Mouse (Mus musculus) MEL (cell line): ENCODE results near the gene Cyren. TPM values are rescaled to one million over a fixed set of nuclear protein-coding genes. Genes with fewer than 3 reads are reported as not detected.

Experiments
- DNase-seq: peaks from one replicate; pipeline ENCODE4 v3.0.0; 2011; ENCODE audit warnings: low read depth, low spot score
- H3K27ac ChIP-seq: 2 replicates; pipeline ENCODE4 v1.5.1; 2012; ENCODE audit warnings: low read depth, mild to moderate bottlenecking, control low read depth, low read length, moderate library complexity; ENCODE audit not compliant: control insufficient read depth
- H3K27me3 ChIP-seq, 2 experiments: fragments of 150-350 bp in 1 of 2; sonication (generic) in 1 of 2; 2 replicates each; pipeline ENCODE4 v1.6.1; 2012; ENCODE audit warnings: low read length in 2 of 2, mild to moderate bottlenecking in 2 of 2, improper control_type of control experiment in 1 of 2, moderate library complexity in 1 of 2; ENCODE audit not compliant: insufficient read depth in 2 of 2, control insufficient read depth in 1 of 2
- H3K36me3 ChIP-seq, 2 experiments: 2 replicates each; pipeline ENCODE4 v1.6.1; 2012 to 2014; ENCODE audit warnings: low read length in 2 of 2, improper control_type of control experiment in 1 of 2, inconsistent platforms in 1 of 2, mild to moderate bottlenecking in 1 of 2; ENCODE audit not compliant: insufficient read depth in 2 of 2, control insufficient read depth in 1 of 2
- H3K4me1 ChIP-seq, 2 experiments: fragments of 150-350 bp in 1 of 2; sonication (generic) in 1 of 2; 2 replicates each; pipeline ENCODE4 v1.6.1; 2012; ENCODE audit warnings: low read length in 2 of 2, improper control_type of control experiment in 1 of 2, mild to moderate bottlenecking in 1 of 2; ENCODE audit not compliant: insufficient read depth in 2 of 2, control insufficient read depth in 1 of 2
- H3K4me3 ChIP-seq, 2 experiments: fragments of 150-350 bp in 1 of 2; sonication (generic) in 1 of 2; 2 replicates each; pipeline ENCODE4 v1.5.1; 2012; ENCODE audit warnings: low read depth in 2 of 2, low read length in 2 of 2, mild to moderate bottlenecking in 2 of 2, moderate library complexity in 2 of 2, control low read depth in 1 of 2, improper control_type of control experiment in 1 of 2; ENCODE audit not compliant: control insufficient read depth in 1 of 2, insufficient read depth in 1 of 2
- H3K79me2 ChIP-seq: 2 replicates; pipeline ENCODE4 v1.6.1; 2012; ENCODE audit warnings: mild to moderate bottlenecking, low read length, moderate library complexity; ENCODE audit not compliant: control insufficient read depth, poor library complexity, insufficient read depth
- H3K9ac ChIP-seq: 2 replicates; pipeline ENCODE4 v1.6.1; 2012; ENCODE audit warnings: low read depth, mild to moderate bottlenecking, control low read depth, low read length, moderate library complexity; ENCODE audit not compliant: control insufficient read depth, poor library complexity, severe bottlenecking
- H3K9me3 ChIP-seq: fragments of 150-350 bp; sonication (generic); replicated peaks from 2 replicates; pipeline ENCODE4 v1.6.1; 2012; ENCODE audit warnings: mild to moderate bottlenecking, low read length, improper control_type of control experiment, moderate library complexity; ENCODE audit not compliant: insufficient read depth
- CHD2 ChIP-seq: IDR thresholded peaks from 2 replicates; pipeline ENCODE4 v1.6.1; 2011; ENCODE audit warnings: low read length, improper control_type of control experiment
- GABPA ChIP-seq: IDR thresholded peaks from 2 replicates; pipeline ENCODE4 v1.6.1; 2012; ENCODE audit warnings: low read depth, mild to moderate bottlenecking, inconsistent platforms, low read length, improper control_type of control experiment, moderate library complexity
- MAX ChIP-seq: IDR thresholded peaks from 2 replicates; pipeline ENCODE4 v1.6.1; 2011; ENCODE audit warnings: low read length, improper control_type of control experiment
- MAZ ChIP-seq: IDR thresholded peaks from 2 replicates; pipeline ENCODE4 v1.6.1; 2012; ENCODE audit warnings: low read depth, mild to moderate bottlenecking, inconsistent platforms, low read length, improper control_type of control experiment
- MEF2A ChIP-seq: IDR thresholded peaks from 2 replicates; pipeline ENCODE4 v1.6.1; 2014; ENCODE audit warnings: low read depth, mild to moderate bottlenecking, inconsistent platforms, low read length, improper control_type of control experiment; ENCODE audit not compliant: poor library complexity, insufficient replicate concordance, severe bottlenecking; ENCODE audit errors: extremely low read depth
- MXI1 ChIP-seq: IDR thresholded peaks from 2 replicates; pipeline ENCODE4 v1.6.1; 2011; ENCODE audit warnings: mild to moderate bottlenecking, low read depth, low read length, improper control_type of control experiment
- MYB ChIP-seq: IDR thresholded peaks from 2 replicates; pipeline ENCODE4 v1.6.1; 2011; ENCODE audit warnings: mild to moderate bottlenecking, low read depth, low read length, improper control_type of control experiment
- MYC ChIP-seq: IDR thresholded peaks from 2 replicates; pipeline ENCODE4 v1.6.1; 2011; ENCODE audit warnings: low read depth, mild to moderate bottlenecking, low read length, improper control_type of control experiment, moderate library complexity
- NRF1 ChIP-seq: IDR thresholded peaks from 2 replicates; pipeline ENCODE4 v1.6.1; 2014; ENCODE audit warnings: low read depth, mild to moderate bottlenecking, inconsistent platforms, low read length, improper control_type of control experiment, moderate library complexity; ENCODE audit not compliant: poor library complexity, insufficient read depth, severe bottlenecking
- POLR2A ChIP-seq, 2 experiments: IDR thresholded peaks; 2 replicates each; pipeline ENCODE4 v1.6.1; 2011 to 2012; ENCODE audit warnings: low read length in 2 of 2, mild to moderate bottlenecking in 2 of 2, control low read depth in 1 of 2, improper control_type of control experiment in 1 of 2, low read depth in 1 of 2, moderate library complexity in 1 of 2; ENCODE audit not compliant: control insufficient read depth in 1 of 2, insufficient read depth in 1 of 2, poor library complexity in 1 of 2
- POLR2AphosphoS2 ChIP-seq: IDR thresholded peaks from 2 replicates; pipeline ENCODE4 v1.6.1; 2011; ENCODE audit warnings: low read length, improper control_type of control experiment
- POLR2AphosphoS5 ChIP-seq: IDR thresholded peaks from 2 replicates; pipeline ENCODE4 v1.6.1; 2012; ENCODE audit warnings: low read depth, borderline replicate concordance, mild to moderate bottlenecking, inconsistent platforms, low read length, moderate library complexity, mixed read lengths
- RAD21 ChIP-seq: IDR thresholded peaks from 2 replicates; pipeline ENCODE4 v1.6.1; 2011; ENCODE audit warnings: mild to moderate bottlenecking, low read depth, low read length, improper control_type of control experiment
- TAL1 ChIP-seq: IDR thresholded peaks from 2 replicates; pipeline ENCODE4 v1.6.1; 2012; ENCODE audit warnings: mild to moderate bottlenecking, inconsistent platforms, low read length, moderate library complexity, mixed read lengths
- TCF12 ChIP-seq: IDR thresholded peaks from 2 replicates; pipeline ENCODE4 v1.6.1; 2014; ENCODE audit warnings: low read depth, mild to moderate bottlenecking, inconsistent platforms, low read length, improper control_type of control experiment, moderate library complexity
- UBTF ChIP-seq: IDR thresholded peaks from 2 replicates; pipeline ENCODE4 v1.6.1; 2012; ENCODE audit warnings: low read depth, mild to moderate bottlenecking, inconsistent platforms, low read length, improper control_type of control experiment, moderate library complexity, borderline replicate concordance; ENCODE audit not compliant: insufficient read depth
- ZC3H11A ChIP-seq: IDR thresholded peaks from 2 replicates; pipeline ENCODE4 v1.6.1; 2012; ENCODE audit warnings: low read depth, mild to moderate bottlenecking, inconsistent platforms, low read length, improper control_type of control experiment
- ZKSCAN1 ChIP-seq: IDR thresholded peaks from 2 replicates; pipeline ENCODE4 v1.6.1; 2012; ENCODE audit warnings: low read depth, mild to moderate bottlenecking, inconsistent platforms, low read length, improper control_type of control experiment, moderate library complexity
- ZMIZ1 ChIP-seq: IDR thresholded peaks from 2 replicates; pipeline ENCODE4 v1.6.1; 2012; ENCODE audit warnings: low read depth, mild to moderate bottlenecking, inconsistent platforms, low read length, improper control_type of control experiment, moderate library complexity
- ZNF384 ChIP-seq: IDR thresholded peaks from 2 replicates; pipeline ENCODE4 v1.6.1; 2012; ENCODE audit warnings: low read depth, mild to moderate bottlenecking, inconsistent platforms, low read length, improper control_type of control experiment
- polyA plus RNA-seq, 2 experiments: library from polyadenylated mRNA; stranded (reverse) in 1 of 2; unstranded in 1 of 2; fragments of >175 nt in 1 of 2; fragments of >200 nt in 1 of 2; gene quantifications; 2 replicates each; pipeline versions ENCODE4 v1.2.1 to v1.2.4; 2012; ENCODE audit warnings: low replicate concordance in 2 of 2, low read depth in 1 of 2; ENCODE audit not compliant: insufficient read length in 2 of 2, insufficient read depth in 1 of 2, missing spikeins in 1 of 2
- total RNA-seq: library from RNA; depleted of rRNA; stranded (reverse); fragments of 300-350 nt; gene quantifications from 2 replicates; pipeline ENCODE4 v1.2.3, GENCODE M21; 2012

Gene Cyren
- total and polyA plus RNA-seq, 3 experiments, result 10.1 to 15.9 TPM; not detected in 1

DNA sequence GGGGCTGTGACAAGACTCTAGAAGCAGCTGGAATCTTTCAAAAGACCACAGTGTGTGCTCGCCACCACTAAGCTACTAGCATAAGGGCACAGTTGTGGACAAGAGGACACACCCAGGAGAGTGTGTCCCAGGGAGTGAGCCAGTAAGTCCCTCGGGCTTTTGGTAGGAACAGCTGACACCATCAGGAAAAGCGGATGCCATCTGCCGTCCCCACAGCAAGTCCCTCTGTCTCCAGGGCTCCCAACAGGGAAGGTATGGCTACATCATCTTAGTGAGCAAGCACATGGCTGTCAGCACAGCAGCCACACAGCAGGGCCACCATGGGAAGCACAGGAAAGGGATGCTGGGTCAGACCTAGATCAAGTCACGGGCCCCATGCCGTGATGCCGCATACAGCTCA is 17.7 kb upstream of the Cyren start:
- H3K9me3 ChIP-seq, result no peaks in the 10 kb centered on the region
- TF ChIP-seq RAD21, result no peak
- no peak for TF ChIP-seq UBTF
- no peak for TF ChIP-seq TAL1
- TF ChIP-seq POLR2AphosphoS5, result no peak
- TF ChIP-seq MXI1, result no peak
- no peak for TF ChIP-seq ZKSCAN1
- no peak for TF ChIP-seq CHD2
- no peak for TF ChIP-seq MEF2A
- no peak for TF ChIP-seq NRF1
- TF ChIP-seq TCF12, result no peak
- no peak for TF ChIP-seq GABPA
- TF ChIP-seq ZC3H11A, result no peak
- TF ChIP-seq MYC, result no peak
- TF ChIP-seq ZNF384, result no peak
- peaks cover 0 to 10% of the 10 kb centered on the region in 2 experiments; a peak in 3 of 4 replicates for H3K36me3 ChIP-seq
- H3K4me1 ChIP-seq, result peaks cover 2 to 8% of the 10 kb centered on the region in 2 experiments; a peak in 3 of 4 replicates
- H3K9ac ChIP-seq, result no peak overlapping the region
- H3K27ac ChIP-seq, result no peak overlapping the region
- no peak overlapping the region for H3K4me3 ChIP-seq
- H3K27me3 ChIP-seq, result no peaks in the 10 kb centered on the region
- H3K79me2 ChIP-seq, result no peaks in the 10 kb centered on the region
- no peak for DNase-seq

DNA sequence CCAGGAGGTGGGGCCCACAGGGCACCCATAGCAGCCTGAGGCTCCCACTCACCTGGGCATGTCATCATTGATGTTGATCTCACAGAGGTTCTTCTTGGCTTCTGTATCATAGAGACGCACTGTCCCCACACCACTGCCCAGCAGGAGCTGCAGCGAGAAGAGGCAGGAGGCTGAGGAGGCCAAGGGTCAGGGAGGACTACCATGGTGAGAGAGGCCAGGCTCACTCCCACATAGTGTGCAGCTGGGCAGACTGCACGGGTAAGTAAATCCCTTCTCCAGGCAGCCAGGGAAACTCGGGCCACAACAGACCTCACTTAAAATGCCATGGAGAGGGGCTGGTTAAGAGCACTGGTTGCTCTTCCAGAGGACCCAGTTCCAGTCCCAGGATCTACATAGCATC is 11.3 kb upstream of the Cyren start:
- no peak overlapping the region for H3K27ac ChIP-seq
- DNase-seq, result no peak
- H3K27me3 ChIP-seq, result no peaks in the 10 kb centered on the region
- H3K9me3 ChIP-seq, result no peaks in the 10 kb centered on the region
- H3K36me3 ChIP-seq, result peaks cover 0 to 1% of the 10 kb centered on the region in 2 experiments; a peak in 1 of 4 replicates
- H3K9ac ChIP-seq, result no peak overlapping the region
- H3K4me3 ChIP-seq, result no peak overlapping the region
- no peaks in the 10 kb centered on the region for H3K79me2 ChIP-seq
- no peaks in the 10 kb centered on the region for H3K4me1 ChIP-seq
- no peak for TF ChIP-seq ZMIZ1
- TF ChIP-seq CHD2, result no peak
- TF ChIP-seq RAD21, result no peak
- TF ChIP-seq MAZ, result no peak
- TF ChIP-seq POLR2AphosphoS2, result no peak
- no peak for TF ChIP-seq MYB
- no peak for TF ChIP-seq MAX
- no peak for TF ChIP-seq POLR2A (IDR thresholded peaks at IDR 0.05; ENCODE audit: control insufficient read depth in 1 of 2, insufficient read depth in 1 of 2, low read depth in 1 of 2, low read length in 2 of 2, poor library complexity in 1 of 2)
